Mouse (Mus musculus): ENCODE measurements around the gene Wfdc9. TPM values are rescaled to one million over a fixed set of nuclear protein-coding genes. Genes with fewer than 3 reads are reported as not detected.

The Wfdc9 gene
- polyA plus RNA-seq, 1 experiment from 2014 or later = not detected

- 20% methylated on average over 1 of the region's 1 CpGs for WGBS
- Histone ChIP-seq H3K4me2 (replicated peaks; ENCODE audit: low read depth) (no peak overlapping the region), H3K36me3 (ENCODE audit: control insufficient read depth, insufficient read depth) (no peaks in the 10 kb centered on the region), H3K4me3 (ENCODE audit: low read depth, low read length) (no peak overlapping the region), H3K9me3 (ENCODE audit: control insufficient read depth) (no peaks in the 10 kb centered on the region), H3K9ac (ENCODE audit: low read depth, low read length) (no peak overlapping the region), H3K4me1 (replicated peaks; ENCODE audit: control insufficient read depth, insufficient read depth, low read length) (no peaks in the 10 kb centered on the region), H3K27ac (ENCODE audit: low read depth, low read length) (no peak overlapping the region), H3K27me3 (replicated peaks; ENCODE audit: control insufficient read depth, insufficient read depth, low read length) (no peaks in the 10 kb centered on the region)
- ATAC-seq = no peak
- TF ChIP-seq CTCF (IDR thresholded peaks at IDR 0.05; ENCODE audit: low read depth) = no peak
Measured at GRCm38 (mm10) chr2:164670938-164671337, 14.6 kb upstream of the Wfdc9 start.

- WGBS = 70% methylated on average over 5 of the region's 5 CpGs
Measured at GRCm38 (mm10) chr2:164670261-164670660, 13.9 kb upstream of the Wfdc9 start.

DNA sequence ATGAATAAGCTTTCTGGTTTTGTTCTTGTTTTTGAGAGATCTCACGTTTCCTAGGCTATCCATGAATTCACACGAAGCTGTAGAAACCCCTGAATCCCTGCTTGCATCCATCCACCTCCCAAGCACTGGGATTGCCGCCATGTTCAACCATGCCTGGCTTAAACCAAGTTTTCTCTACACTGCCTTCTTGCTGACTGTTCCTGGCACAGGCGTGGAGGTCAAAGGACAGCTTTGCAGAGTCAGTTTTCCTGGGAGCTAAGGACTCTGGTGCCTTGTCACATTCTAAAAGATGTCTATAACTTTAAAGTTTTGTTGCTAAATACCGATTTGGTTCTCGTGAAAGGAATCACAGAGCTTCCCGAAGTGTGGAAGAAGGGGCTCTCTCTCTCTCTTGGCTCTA, 8.5 kb upstream of the Wfdc9 start:
- H3K27ac ChIP-seq (ENCODE audit: low read depth, low read length) = no peak overlapping the region
- TF ChIP-seq CTCF (IDR thresholded peaks at IDR 0.05; ENCODE audit: low read depth) = no peak
- no peaks in the 10 kb centered on the region for H3K4me1 ChIP-seq (replicated peaks; ENCODE audit: control insufficient read depth, insufficient read depth, low read length)
- H3K9me3 ChIP-seq (ENCODE audit: control insufficient read depth) = no peaks in the 10 kb centered on the region
- ATAC-seq = no peak
- no peaks in the 10 kb centered on the region for H3K36me3 ChIP-seq (ENCODE audit: control insufficient read depth, insufficient read depth)
- H3K27me3 ChIP-seq (replicated peaks; ENCODE audit: control insufficient read depth, insufficient read depth, low read length) = no peaks in the 10 kb centered on the region
- H3K4me2 ChIP-seq (replicated peaks; ENCODE audit: low read depth) = no peak overlapping the region
- no peak overlapping the region for H3K4me3 ChIP-seq (ENCODE audit: low read depth, low read length)
- 85% methylated on average over 7 of the region's 7 CpGs for WGBS
- no peak overlapping the region for H3K9ac ChIP-seq (ENCODE audit: low read depth, low read length)

More at GRCm38 (mm10) chr2:164670261-164670660, 13.9 kb upstream of the Wfdc9 start:
- Histone ChIP-seq H3K9me3 (ENCODE audit: control insufficient read depth) (no peaks in the 10 kb centered on the region), H3K27ac (ENCODE audit: low read depth, low read length) (no peak overlapping the region), H3K27me3 (replicated peaks; ENCODE audit: control insufficient read depth, insufficient read depth, low read length) (no peaks in the 10 kb centered on the region), H3K9ac (ENCODE audit: low read depth, low read length) (no peak overlapping the region), H3K4me3 (ENCODE audit: low read depth, low read length) (no peak overlapping the region), H3K4me1 (replicated peaks; ENCODE audit: control insufficient read depth, insufficient read depth, low read length) (no peaks in the 10 kb centered on the region), H3K4me2 (replicated peaks; ENCODE audit: low read depth) (no peak overlapping the region), H3K36me3 (ENCODE audit: control insufficient read depth, insufficient read depth) (no peaks in the 10 kb centered on the region)
- TF ChIP-seq CTCF (IDR thresholded peaks at IDR 0.05; ENCODE audit: low read depth) = no peak
- ATAC-seq = no peak

DNA sequence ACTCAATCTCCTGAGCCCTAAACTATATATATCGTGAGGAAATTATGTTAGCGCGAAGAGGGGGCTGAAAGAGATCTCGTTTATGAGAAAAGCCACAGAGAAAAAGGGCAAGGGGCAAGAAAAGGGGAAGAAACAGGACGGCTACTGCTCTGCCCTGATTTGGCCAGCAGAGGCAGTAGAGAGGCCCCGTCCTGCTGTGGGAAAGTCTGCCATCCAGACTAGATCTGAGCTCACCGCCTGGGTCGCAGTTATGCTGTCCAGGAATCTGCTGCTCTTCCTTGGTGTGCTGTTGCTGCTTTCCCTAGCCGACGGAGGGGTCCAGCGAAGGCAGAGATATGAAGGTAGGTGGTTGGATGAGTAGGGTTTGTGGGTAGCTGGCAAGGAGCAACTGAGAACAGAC, 525 bp downstream of the Wfdc9 start, which contains the start of gene Wfdc10:
Gene Wfdc10, plus strand, starts transcription at position 189 of the 400 bp plus-strand sequence.
- H3K4me1 ChIP-seq (replicated peaks; ENCODE audit: control insufficient read depth, insufficient read depth, low read length) = no peaks in the 10 kb centered on the region
- ATAC-seq = no peak
- H3K9me3 ChIP-seq (ENCODE audit: control insufficient read depth) = no peaks in the 10 kb centered on the region
- no peak within 1 kb of the TSS for H3K4me2 ChIP-seq (replicated peaks; ENCODE audit: low read depth)
- no peak within 1 kb of the TSS for H3K9ac ChIP-seq (ENCODE audit: low read depth, low read length)
- WGBS = 9% methylated on average over 11 of the region's 11 CpGs
- TF ChIP-seq CTCF (IDR thresholded peaks at IDR 0.05; ENCODE audit: low read depth) = peak; percentile 92
- no peak within 1 kb of the TSS for H3K27ac ChIP-seq (ENCODE audit: low read depth, low read length)
- H3K27me3 ChIP-seq (replicated peaks; ENCODE audit: control insufficient read depth, insufficient read depth, low read length) = no peaks in the 10 kb centered on the region
- no peaks in the 10 kb centered on the region for H3K36me3 ChIP-seq (ENCODE audit: control insufficient read depth, insufficient read depth)
- no peak within 1 kb of the TSS for H3K4me3 ChIP-seq (ENCODE audit: low read depth, low read length)

DNA sequence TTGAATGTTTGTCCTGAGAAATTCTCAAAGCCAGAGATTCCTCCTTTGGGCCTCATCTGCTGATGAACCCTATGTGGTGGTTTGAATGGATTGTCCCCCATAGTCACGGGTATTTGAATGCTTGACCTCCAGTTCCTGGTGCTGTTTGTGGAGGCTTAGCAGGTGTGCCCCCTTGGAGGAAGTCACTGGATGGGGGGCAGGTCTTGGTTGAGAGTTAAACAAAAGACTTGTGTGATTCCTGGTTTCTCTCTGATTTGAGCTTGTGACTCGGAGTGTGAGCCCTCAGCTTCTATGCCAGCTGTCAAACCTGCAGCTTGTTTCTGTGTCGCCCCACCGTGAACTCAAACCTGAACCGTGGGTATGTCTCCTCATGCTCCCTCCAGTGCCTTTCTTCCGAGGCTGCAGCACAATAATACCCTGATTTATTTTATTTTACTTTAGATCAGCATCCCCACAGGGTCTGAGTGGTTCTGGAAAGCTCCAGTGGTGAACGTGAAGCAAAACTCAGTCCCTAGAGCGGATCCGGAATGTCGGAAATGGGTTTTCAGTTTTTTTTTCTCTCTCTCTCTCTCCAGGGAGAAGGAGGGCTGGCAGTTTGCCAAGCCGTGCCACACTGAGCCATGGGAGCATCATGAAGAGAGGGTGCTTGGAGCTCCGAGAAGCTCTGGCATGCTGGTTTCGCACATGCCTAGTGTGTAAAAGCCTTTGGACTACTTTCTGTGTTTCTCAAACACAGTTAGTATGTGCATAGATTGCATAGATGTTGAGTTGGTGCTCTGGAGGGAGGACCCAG, 14.3 kb downstream of the Wfdc9 start:
- Histone ChIP-seq H3K4me3 (ENCODE audit: low read depth, low read length) (no peak overlapping the region), H3K36me3 (ENCODE audit: control insufficient read depth, insufficient read depth) (no peaks in the 10 kb centered on the region), H3K9me3 (ENCODE audit: control insufficient read depth) (no peaks in the 10 kb centered on the region), H3K4me2 (replicated peaks; ENCODE audit: low read depth) (no peak overlapping the region), H3K27ac (ENCODE audit: low read depth, low read length) (no peak overlapping the region), H3K27me3 (replicated peaks; ENCODE audit: control insufficient read depth, insufficient read depth, low read length) (no peaks in the 10 kb centered on the region), H3K4me1 (replicated peaks; ENCODE audit: control insufficient read depth, insufficient read depth, low read length) (no peaks in the 10 kb centered on the region), H3K9ac (ENCODE audit: low read depth, low read length) (no peak overlapping the region)
- no peak for ATAC-seq
- WGBS = 76% methylated on average over 13 of the region's 13 CpGs
- no peak for TF ChIP-seq CTCF (IDR thresholded peaks at IDR 0.05; ENCODE audit: low read depth)

GRCm38 (mm10) chr2:164641129-164641528, 15.3 kb downstream of the Wfdc9 start:
- 59% methylated on average over 7 of the region's 7 CpGs for WGBS

More at GRCm38 (mm10) chr2:164641129-164641528, 15.3 kb downstream of the Wfdc9 start:
- Histone ChIP-seq H3K27me3 (replicated peaks; ENCODE audit: control insufficient read depth, insufficient read depth, low read length) (no peaks in the 10 kb centered on the region), H3K4me1 (replicated peaks; ENCODE audit: control insufficient read depth, insufficient read depth, low read length) (no peaks in the 10 kb centered on the region), H3K9me3 (ENCODE audit: control insufficient read depth) (no peaks in the 10 kb centered on the region), H3K4me3 (ENCODE audit: low read depth, low read length) (no peak overlapping the region), H3K36me3 (ENCODE audit: control insufficient read depth, insufficient read depth) (no peaks in the 10 kb centered on the region), H3K9ac (ENCODE audit: low read depth, low read length) (no peak overlapping the region), H3K27ac (ENCODE audit: low read depth, low read length) (no peak overlapping the region), H3K4me2 (replicated peaks; ENCODE audit: low read depth) (no peak overlapping the region)
- no peak for ATAC-seq
- TF ChIP-seq CTCF (IDR thresholded peaks at IDR 0.05; ENCODE audit: low read depth) = no peak

All from intestine, postnatal 0 days (tissue).